Mouse (Mus musculus) lung, postnatal 0 days (tissue): Measurements from ENCODE around the gene Hoxc8.

Experiments used
- CTCF ChIP-seq: IDR thresholded peaks from 2 replicates; pipeline ENCODE4 v1.5.1; 2016; ENCODE audit warnings: antibody characterized with exemption, mild to moderate bottlenecking
- EP300 ChIP-seq: IDR thresholded peaks from 2 replicates; pipeline ENCODE4 v1.6.1; 2016; ENCODE audit warnings: antibody characterized with exemption, mild to moderate bottlenecking, control low read depth

DNA sequence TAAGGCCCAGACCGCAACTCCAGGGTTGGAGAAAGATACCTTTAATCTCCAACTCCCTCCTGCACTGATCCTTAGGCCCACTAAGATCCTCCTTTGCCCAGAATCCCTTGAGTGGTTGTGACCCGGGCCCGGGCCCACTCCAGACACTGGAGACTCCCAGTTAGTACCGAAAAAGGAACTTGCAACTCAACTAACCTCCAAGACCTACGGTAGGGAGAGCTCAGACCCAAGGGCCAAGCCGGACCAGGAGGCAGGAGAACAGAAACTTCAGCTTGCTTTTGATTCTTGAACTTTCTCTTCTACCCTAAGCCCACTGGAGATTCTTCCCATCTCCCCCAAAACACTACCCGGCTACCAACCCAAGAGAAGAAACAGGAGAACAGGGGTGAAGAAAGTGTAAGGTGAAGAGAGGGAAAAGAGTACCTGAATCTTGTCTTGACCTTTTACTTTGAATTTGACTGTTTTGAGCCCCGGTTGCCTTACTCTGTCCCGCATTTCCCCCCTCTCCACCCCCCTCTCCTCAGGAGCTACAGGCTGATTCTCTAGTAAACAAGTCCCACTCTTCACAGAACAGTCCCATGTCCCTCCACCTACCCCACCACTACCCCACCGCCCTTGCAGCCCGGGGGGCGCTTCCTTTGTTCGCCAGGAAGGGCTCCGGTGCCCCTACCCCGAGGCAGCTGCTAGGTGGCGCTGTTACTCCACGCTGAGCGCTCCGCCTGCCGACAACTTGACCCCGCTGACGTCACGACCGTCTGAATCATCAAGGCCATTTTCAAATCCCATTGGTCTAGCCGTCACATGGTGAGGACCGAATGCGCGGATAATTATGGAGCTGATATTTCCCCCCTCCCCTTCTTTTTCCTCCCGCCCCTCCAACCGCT is 24.3 kb upstream of the Hoxc8 start:
- TF ChIP-seq CTCF (peak; percentile 77), EP300 (no peak)
